Mouse (Mus musculus) MEL (cell line): ENCODE measurements around the gene Loxl1.

ENCODE experiments used
- CTCF ChIP-seq, 3 experiments: IDR thresholded peaks in 2 of 3; conservative IDR thresholded peaks in 1 of 3; 2 replicates each; pipeline ENCODE4 v1.5.1; 2011 to 2012; ENCODE audit warnings: low read length in 3 of 3, low read depth in 2 of 3, mild to moderate bottlenecking in 2 of 3, improper control_type of control experiment in 1 of 3, inconsistent platforms in 1 of 3, mixed read lengths in 1 of 3, moderate library complexity in 1 of 3; ENCODE audit not compliant: control insufficient read depth in 1 of 3, insufficient read depth in 1 of 3, poor library complexity in 1 of 3, severe bottlenecking in 1 of 3
- ELF1 ChIP-seq: IDR thresholded peaks from 2 replicates; pipeline ENCODE4 v1.6.1; 2014; ENCODE audit warnings: low read depth, mild to moderate bottlenecking, inconsistent platforms, low read length, improper control_type of control experiment, moderate library complexity
- MAFK ChIP-seq: IDR thresholded peaks from 2 replicates; pipeline ENCODE4 v1.6.1; 2011; ENCODE audit warnings: low read depth, mild to moderate bottlenecking, low read length, improper control_type of control experiment, borderline replicate concordance
- ZC3H11A ChIP-seq: IDR thresholded peaks from 2 replicates; pipeline ENCODE4 v1.6.1; 2012; ENCODE audit warnings: low read depth, mild to moderate bottlenecking, inconsistent platforms, low read length, improper control_type of control experiment

DNA sequence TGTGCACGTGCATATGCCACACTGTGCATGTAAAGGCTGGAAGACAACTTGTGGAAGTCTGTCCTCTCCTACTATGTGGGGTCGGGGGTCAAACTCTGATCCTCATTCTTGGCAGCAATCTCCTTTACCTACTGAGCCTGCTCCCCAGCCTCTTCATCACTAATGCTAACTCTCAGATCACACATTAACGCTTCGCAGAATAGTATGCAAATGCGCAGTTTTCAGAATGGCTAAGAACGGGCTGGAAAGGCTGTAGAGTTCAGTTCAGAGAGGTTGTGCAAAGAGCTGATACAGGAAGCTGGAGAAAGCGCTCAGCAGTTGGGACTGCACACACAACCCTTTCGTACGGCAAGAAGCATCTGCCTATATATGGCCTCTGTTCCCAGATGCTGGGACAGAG is 40.1 kb downstream of the Loxl1 start:
- no peak for TF ChIP-seq MAFK
- TF ChIP-seq ELF1: no peak
- TF ChIP-seq ZC3H11A: no peak
- no peak for TF ChIP-seq CTCF (IDR thresholded peaks at IDR 0.05 in 2 of 3, conservative IDR thresholded peaks at IDR 0.05 in 1 of 3; ENCODE audit: control insufficient read depth in 1 of 3, insufficient read depth in 1 of 3, low read depth in 2 of 3, low read length in 3 of 3, poor library complexity in 1 of 3, severe bottlenecking in 1 of 3)
